Mouse (Mus musculus) heart, embryonic 12.5 days (tissue): ENCODE measurements around the gene Dpm3. TPM values are rescaled to one million over a fixed set of nuclear protein-coding genes. Genes with fewer than 3 reads are reported as not detected.

Experiments used
- ATAC-seq: fragments of 200-750 bp; cut with Nextera tagmentation; 2 replicates; pipeline ENCODE4 v1.8.0; 2017; ENCODE audit warnings: moderate TSS enrichment, moderate library complexity; ENCODE audit not compliant: insufficient number of reproducible peaks, low FRiP score
- H3K27ac ChIP-seq: fragments of 300-500 bp; sonication (generic); 2 replicates; pipeline ENCODE4 v1.5.1; 2016; ENCODE audit warnings: mild to moderate bottlenecking, moderate library complexity; ENCODE audit not compliant: poor library complexity, severe bottlenecking
- H3K27me3 ChIP-seq: fragments of 300-500 bp; sonication (generic); replicated peaks from 2 replicates; pipeline ENCODE4 v1.6.1; 2016; ENCODE audit warnings: mild to moderate bottlenecking, moderate library complexity
- H3K36me3 ChIP-seq: fragments of 300-500 bp; sonication (generic); 2 replicates; pipeline ENCODE4 v1.6.1; 2016; ENCODE audit warnings: mild to moderate bottlenecking, moderate library complexity
- H3K4me1 ChIP-seq: fragments of 300-500 bp; sonication (generic); replicated peaks from 2 replicates; pipeline ENCODE4 v1.6.1; 2016; ENCODE audit warnings: mild to moderate bottlenecking
- H3K4me2 ChIP-seq: fragments of 300-500 bp; sonication (generic); 2 replicates; pipeline ENCODE4 v1.6.1; 2016; ENCODE audit warnings: mild to moderate bottlenecking, moderate library complexity
- H3K4me3 ChIP-seq: fragments of 300-500 bp; sonication (generic); 2 replicates; pipeline ENCODE4 v1.5.1; 2016; ENCODE audit warnings: mild to moderate bottlenecking
- H3K9ac ChIP-seq: fragments of 300-500 bp; sonication (generic); 2 replicates; pipeline ENCODE4 v1.6.1; 2016; ENCODE audit warnings: mild to moderate bottlenecking, moderate library complexity
- H3K9me3 ChIP-seq: fragments of 300-500 bp; sonication (generic); replicated peaks from 2 replicates; pipeline ENCODE4 v1.6.1; 2016; ENCODE audit warnings: mild to moderate bottlenecking, moderate library complexity
- whole genome bisulfite sequencing: fragments of 180-500 bp; shearing (Covaris S2); methylation state at CpG from one replicate; pipeline ENCODE4 v1.1.7; 2016; 5-methylcytosine and 5-hydroxymethylcytosine counted together
- polyA plus RNA-seq: library from polyadenylated mRNA; unstranded; fragments of >200 nt; fragmentation: Nextera tagmentation; extraction: Ambion mirVana; gene quantifications from 2 replicates; pipeline ENCODE4 v1.2.1, GENCODE M21; 2016

Dpm3 gene
- polyA plus RNA-seq, 1 experiment from 2014 or later = 79.2 TPM

DNA sequence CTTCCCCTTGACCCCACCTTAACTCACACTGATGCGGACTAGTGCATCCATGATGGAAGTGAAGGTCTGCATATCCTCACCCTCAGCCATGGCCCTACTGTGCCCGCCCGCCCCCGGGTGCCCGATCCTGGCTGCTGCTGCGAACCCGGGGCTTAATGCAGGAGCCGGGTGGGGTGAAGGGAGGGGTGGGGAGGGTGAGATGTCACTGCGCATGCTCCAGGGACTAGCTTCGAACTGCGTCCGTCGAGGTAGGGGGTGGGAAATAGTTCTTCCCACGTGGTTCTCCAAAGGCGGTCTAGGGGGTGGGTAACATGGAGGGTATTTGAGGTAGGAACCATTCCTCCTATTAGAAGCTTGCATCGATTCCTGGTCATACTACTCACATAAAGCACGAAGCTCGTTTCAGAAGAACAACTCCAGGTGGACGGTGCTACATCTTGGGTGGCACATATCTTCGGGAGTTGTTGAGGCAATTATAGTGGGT is 13.4 kb upstream of the Dpm3 start, which contains the start of gene Krtcap2:
TSS of gene Krtcap2 (plus strand) at position 279 of the 484 bp plus-strand sequence.
- Histone ChIP-seq H3K27ac (peak within 1 kb of the TSS; percentile 77), H3K27me3 (peaks cover 26% of the 10 kb centered on the region), H3K4me2 (peak within 1 kb of the TSS; percentile 81), H3K4me3 (peak within 1 kb of the TSS; percentile 85), H3K9me3 (no peaks in the 10 kb centered on the region), H3K36me3 (peaks cover 21% of the 10 kb centered on the region), H3K4me1 (peaks cover 34% of the 10 kb centered on the region), H3K9ac (peak within 1 kb of the TSS; percentile 90)
- WGBS = 3% methylated on average over 20 of the region's 20 CpGs
- ATAC-seq = 0 out of 2 replicates have a peak, but pooled peaks have one; percentile 12

DNA sequence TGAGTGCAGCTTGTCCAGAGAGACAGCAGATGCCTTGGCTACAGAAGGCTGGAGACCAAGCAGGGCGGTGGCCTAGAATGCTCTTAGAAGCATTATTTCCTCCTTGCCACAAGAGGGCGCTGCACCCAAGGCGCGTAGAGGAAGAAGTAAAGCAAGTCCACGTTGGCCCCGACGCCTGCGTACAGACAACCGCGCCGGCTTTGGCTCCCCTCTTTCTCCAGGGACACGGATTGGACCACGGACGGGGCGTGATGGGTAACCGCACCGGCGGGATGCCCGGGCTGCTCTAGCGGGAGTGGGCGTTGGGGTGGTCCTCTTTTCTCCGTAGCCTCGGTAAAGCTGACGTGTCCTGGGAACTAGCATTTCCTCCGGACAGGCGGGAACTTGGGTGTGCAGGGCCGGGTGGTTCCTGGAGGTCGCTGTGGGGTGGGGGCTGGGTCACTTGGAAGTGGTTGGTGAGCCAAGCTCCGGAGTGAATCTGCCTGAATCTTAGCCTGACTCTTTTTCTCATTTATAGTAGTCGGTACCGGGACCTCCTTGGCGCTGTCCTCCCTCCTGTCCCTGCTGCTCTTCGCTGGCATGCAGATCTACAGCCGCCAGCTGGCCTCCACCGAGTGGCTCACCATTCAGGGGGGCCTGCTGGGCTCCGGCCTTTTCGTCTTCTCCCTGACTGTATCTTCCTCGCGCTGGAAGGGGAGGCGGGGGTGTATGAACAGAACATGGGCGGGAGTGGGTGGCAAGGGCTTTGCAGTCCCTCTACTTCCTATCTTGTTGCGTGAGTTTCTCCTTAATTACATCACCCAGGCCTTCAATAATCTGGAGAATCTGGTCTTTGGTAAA is 12.7 kb upstream of the Dpm3 start, which contains the start of gene Trim46:
TSS of gene Trim46 (minus strand) at position 49 of the 840 bp plus-strand sequence.
- Histone ChIP-seq H3K9me3 (no peaks in the 10 kb centered on the region), H3K4me3 (peak within 1 kb of the TSS; percentile 85), H3K36me3 (peaks cover 21% of the 10 kb centered on the region), H3K27ac (peak within 1 kb of the TSS; percentile 77), H3K27me3 (peaks cover 26% of the 10 kb centered on the region), H3K4me2 (peak within 1 kb of the TSS; percentile 81), H3K4me1 (peaks cover 41% of the 10 kb centered on the region), H3K9ac (peak within 1 kb of the TSS; percentile 90)
- under 1% methylated on average over 42 of the region's 42 CpGs for whole genome bisulfite sequencing
- ATAC-seq = peak; percentile 54

DNA sequence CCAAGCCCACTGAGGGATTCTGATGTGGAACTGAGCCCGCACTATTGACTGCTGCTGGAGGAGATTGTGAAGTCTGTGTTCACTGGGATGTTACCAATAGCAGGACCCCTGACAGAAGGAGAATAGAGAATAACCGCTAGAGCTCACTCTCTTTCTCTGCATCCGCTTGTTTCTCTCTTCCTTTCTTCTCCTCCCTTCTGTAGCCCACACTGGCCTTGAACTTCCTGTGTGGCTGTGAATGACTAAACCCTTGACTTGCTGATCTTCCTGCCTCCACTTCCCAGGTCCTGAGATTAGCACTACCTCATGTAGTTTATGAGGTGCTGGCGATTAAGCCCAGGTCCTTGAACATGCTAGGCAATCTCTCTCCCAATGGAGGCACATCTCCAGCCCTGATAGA is 11.7 kb upstream of the Dpm3 start:
- no peak for ATAC-seq
- H3K9me3 ChIP-seq = no peaks in the 10 kb centered on the region
- no peak overlapping the region for H3K27ac ChIP-seq
- H3K36me3 ChIP-seq = peaks cover 21% of the 10 kb centered on the region
- 0 out of 2 replicates have a peak overlapping the region, but pooled peaks have one; percentile 32 for H3K9ac ChIP-seq
- 74% methylated on average over 4 of the region's 4 CpGs for WGBS
- H3K4me3 ChIP-seq = peak overlapping the region; percentile 85
- peaks cover 50% of the 10 kb centered on the region for H3K4me1 ChIP-seq
- H3K27me3 ChIP-seq = peaks cover 28% of the 10 kb centered on the region
- peak overlapping the region; percentile 81 for H3K4me2 ChIP-seq

DNA sequence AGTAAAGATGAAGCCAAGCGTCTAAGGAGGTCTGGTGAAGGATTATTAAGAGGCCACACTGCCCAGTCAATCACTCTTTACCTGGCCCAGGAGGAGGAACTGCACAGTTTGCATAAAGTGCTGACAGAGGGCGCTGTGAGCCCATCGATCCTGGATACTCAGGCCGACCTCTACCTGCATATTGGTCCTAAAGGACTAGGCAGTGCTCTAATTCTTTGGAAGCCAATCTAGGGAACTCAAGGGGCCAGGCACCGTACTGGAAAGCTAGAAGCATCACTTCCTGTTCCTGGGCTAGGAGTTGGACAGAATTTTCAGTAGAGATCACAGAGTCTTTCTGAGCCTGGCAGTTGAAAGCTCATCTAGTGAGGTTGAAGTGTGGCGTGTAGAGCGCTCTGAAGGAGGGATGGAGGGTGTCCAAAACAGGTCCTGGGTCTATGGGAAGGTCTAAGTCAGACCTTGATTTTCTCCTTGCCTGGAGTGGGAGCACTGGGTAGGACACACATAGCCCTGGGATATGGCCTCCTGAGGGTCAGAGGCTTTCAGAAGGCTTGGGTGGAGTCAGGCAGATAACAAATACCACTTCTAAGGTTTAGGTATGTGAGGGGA is 8.6 kb upstream of the Dpm3 start:
- H3K4me3 ChIP-seq = no peak overlapping the region
- no peak overlapping the region for H3K9ac ChIP-seq
- 20% methylated on average over 7 of the region's 7 CpGs for WGBS
- H3K27me3 ChIP-seq = peaks cover 8% of the 10 kb centered on the region
- peaks cover 21% of the 10 kb centered on the region for H3K36me3 ChIP-seq
- peaks cover 34% of the 10 kb centered on the region for H3K4me1 ChIP-seq
- no peaks in the 10 kb centered on the region for H3K9me3 ChIP-seq
- H3K4me2 ChIP-seq = 0 out of 2 replicates have a peak overlapping the region, but pooled peaks have one; percentile 55
- no peak for ATAC-seq
- no peak overlapping the region for H3K27ac ChIP-seq

DNA sequence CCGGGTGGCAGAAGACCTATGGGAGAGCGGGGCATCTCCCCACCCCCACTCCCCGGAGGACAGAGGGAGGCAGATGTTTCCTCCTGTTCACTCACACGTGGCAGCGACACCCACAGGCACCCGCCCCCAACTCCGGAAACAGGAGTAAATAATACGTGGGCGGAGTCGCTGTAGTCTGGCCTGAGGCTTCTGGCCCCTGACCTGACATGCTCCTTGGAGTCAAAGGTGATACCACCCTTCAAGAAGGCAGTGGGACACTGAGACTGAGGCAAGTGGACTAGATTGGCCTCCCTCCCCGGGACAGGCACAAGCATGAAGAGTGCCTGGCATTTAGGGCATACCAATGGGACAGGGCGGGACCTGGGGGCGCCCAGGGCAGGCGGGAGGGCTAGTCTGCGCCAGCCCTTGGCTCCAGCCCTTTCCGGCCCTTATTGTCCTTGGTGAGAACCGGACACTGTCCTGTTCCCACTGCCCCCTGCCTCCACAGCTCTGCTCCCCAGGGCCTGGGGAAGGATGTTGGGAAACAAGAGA is 7.7 kb upstream of the Dpm3 start:
- Histone ChIP-seq H3K4me3 (peak overlapping the region; percentile 10; the same call in 1 of the 2 replicates), H3K9me3 (no peaks in the 10 kb centered on the region), H3K9ac (peak overlapping the region; percentile 15; the same call in 1 of the 2 replicates), H3K27ac (0 out of 2 replicates have a peak overlapping the region, but pooled peaks have one; percentile 4), H3K36me3 (peaks cover 21% of the 10 kb centered on the region), H3K4me1 (peaks cover 28% of the 10 kb centered on the region), H3K27me3 (peaks cover 6% of the 10 kb centered on the region; the same call in 1 of the 2 replicates), H3K4me2 (peak overlapping the region; percentile 55)
- 5% methylated on average over 17 of the region's 17 CpGs for WGBS
- peak; percentile 70 for ATAC-seq

DNA sequence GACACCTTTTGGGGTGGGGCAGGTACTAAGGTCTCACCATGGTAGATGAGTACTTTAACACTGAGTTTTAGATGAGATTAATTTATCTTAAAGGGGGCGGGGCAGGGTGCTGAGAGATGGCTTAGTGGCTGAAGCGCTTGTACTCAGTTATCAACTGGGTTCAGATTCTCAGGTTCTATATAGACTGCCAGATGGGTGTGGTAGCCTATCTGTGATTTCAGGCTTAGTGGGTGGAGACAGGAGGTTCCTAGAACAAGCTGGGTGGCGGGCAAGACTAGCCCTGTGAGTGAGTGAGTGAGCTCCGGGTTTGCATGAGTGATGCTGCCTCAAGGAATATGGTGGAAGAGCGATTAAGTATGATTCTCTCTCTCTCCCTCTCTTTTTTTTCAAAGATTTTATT is 4.2 kb upstream of the Dpm3 start:
- Histone ChIP-seq H3K27me3 (peaks cover 6% of the 10 kb centered on the region; the same call in 1 of the 2 replicates), H3K9ac (no peak overlapping the region), H3K27ac (no peak overlapping the region), H3K4me2 (no peak overlapping the region), H3K4me1 (peaks cover 18% of the 10 kb centered on the region), H3K9me3 (no peaks in the 10 kb centered on the region), H3K4me3 (no peak overlapping the region), H3K36me3 (no peaks in the 10 kb centered on the region)
- ATAC-seq = no peak
- 78% methylated on average over 5 of the region's 5 CpGs for WGBS

DNA sequence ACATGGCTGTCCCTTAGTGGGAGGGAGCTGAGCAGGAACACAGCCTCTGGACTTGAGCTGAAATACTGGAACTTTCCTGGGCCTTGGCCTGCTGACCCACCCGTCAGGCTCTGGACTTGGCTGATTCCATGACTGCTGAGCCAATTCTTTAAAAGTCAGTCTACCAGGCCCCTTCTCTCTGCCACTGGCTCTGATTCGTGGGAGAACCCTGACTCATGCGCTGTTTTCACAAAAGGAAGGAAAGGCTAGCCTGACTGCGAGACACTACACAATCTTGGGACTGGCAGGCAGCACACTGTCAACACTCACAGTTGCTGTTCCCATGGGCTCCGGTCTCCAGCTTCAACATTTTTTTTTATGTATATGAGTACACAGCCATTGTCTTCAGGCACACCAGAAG is 3.0 kb upstream of the Dpm3 start:
- Histone ChIP-seq H3K4me3 (no peak overlapping the region), H3K36me3 (no peaks in the 10 kb centered on the region), H3K4me2 (no peak overlapping the region), H3K4me1 (peaks cover 11% of the 10 kb centered on the region), H3K27me3 (peaks cover 6% of the 10 kb centered on the region; the same call in 1 of the 2 replicates), H3K9me3 (no peaks in the 10 kb centered on the region), H3K9ac (no peak overlapping the region), H3K27ac (no peak overlapping the region)
- no peak for ATAC-seq
- 48% methylated on average over 5 of the region's 5 CpGs for WGBS

DNA sequence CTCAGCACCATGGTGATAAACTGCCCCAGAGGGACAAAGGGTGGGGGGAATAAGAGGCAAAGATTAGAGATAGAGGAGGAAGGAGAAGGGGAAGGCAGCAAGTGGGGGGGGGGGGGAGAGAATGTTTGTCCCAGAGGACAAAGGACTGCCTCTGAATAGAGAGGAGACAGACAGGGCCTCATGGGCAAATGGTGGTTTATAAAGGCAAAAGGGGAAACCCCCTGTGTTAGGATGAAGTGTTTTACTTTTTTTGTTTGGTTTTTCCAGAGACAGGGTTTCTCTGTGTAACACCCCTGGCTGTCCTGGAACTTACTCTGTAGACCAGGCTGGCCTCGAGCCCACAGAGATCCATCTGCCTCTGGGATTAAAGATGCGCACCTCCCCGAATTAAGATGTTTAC is 1.1 kb downstream of the Dpm3 start:
- WGBS = 77% methylated on average over 3 of the region's 3 CpGs
- Histone ChIP-seq H3K4me1 (0 out of 2 replicates have a peak, but pooled peaks cover 7% of the 10 kb centered on the region), H3K4me3 (no peak overlapping the region), H3K9ac (no peak overlapping the region), H3K4me2 (no peak overlapping the region), H3K9me3 (no peaks in the 10 kb centered on the region), H3K27me3 (no peaks in the 10 kb centered on the region), H3K36me3 (no peaks in the 10 kb centered on the region), H3K27ac (no peak overlapping the region)
- ATAC-seq = no peak

DNA sequence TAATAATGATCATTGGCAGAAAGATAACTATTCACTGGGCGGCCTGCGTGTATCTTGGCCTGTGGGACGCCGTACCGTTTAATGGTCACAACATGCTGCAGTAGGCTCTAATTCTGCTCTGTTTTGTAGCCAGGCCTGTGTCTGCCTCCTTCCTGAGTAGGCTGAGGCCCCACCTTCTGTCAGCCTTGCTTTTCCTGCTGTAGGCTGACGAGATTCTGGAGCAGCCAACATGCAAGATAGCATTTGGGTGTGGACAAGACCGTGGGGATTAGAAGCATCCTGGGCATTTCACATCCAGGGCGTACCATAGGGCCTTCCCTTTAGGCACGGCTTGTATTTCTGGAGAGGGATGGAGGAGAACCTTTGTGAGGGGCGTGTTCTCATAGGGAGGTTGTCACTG is 3.3 kb downstream of the Dpm3 start:
- 50% methylated on average over 10 of the region's 10 CpGs for WGBS
- no peak for ATAC-seq
- Histone ChIP-seq H3K9ac (no peak overlapping the region), H3K9me3 (no peaks in the 10 kb centered on the region), H3K36me3 (no peaks in the 10 kb centered on the region), H3K4me1 (peaks cover 14% of the 10 kb centered on the region), H3K27ac (peak overlapping the region; percentile 55; the same call in 1 of the 2 replicates), H3K4me3 (no peak overlapping the region), H3K4me2 (no peak overlapping the region), H3K27me3 (no peaks in the 10 kb centered on the region)

DNA sequence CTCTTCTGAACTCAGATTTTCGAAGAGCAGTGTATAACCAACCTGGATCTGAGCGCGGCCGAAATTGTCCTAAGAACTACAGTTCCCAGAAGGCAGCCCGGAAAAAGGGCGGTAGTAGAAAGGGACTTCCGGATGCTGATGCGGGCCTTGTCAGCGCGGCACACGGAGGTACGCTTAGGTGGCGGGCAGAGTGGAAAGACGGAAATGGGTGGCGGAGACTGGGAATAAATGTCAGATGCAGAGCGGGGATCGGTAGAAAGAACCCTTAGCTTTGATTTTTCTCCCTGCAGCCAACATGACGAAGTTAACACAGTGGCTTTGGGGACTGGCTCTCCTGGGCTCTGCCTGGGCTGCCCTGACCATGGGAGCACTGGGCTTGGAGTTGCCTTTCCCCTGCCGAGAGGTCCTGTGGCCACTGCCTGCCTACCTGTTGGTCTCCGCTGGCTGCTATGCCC is 7.3 kb downstream of the Dpm3 start:
- Histone ChIP-seq H3K9ac (peak overlapping the region; percentile 91), H3K4me3 (peak overlapping the region; percentile 70), H3K4me1 (peaks cover 44% of the 10 kb centered on the region), H3K27me3 (no peaks in the 10 kb centered on the region), H3K4me2 (peak overlapping the region; percentile 95), H3K27ac (peak overlapping the region; percentile 55), H3K36me3 (peaks cover 7% of the 10 kb centered on the region; the same call in 1 of the 2 replicates), H3K9me3 (no peaks in the 10 kb centered on the region)
- WGBS = under 1% methylated on average over 20 of the region's 20 CpGs
- peak; percentile 75 for ATAC-seq
